Mouse (Mus musculus): Measurements from ENCODE around the gene Lcorl.
A peak's percentile ranks its signal among the peaks of the same experiment; 100 is the strongest.
"Not testable (repeated sequence)": the region's sequence is repeated elsewhere in the genome, so short reads cannot be mapped to it uniquely, and the experiment has no call there.

Gene Lcorl

GRCm38 (mm10) chr5:45709653-45710052 is 147.8 kb downstream of the Lcorl start:
- no peak for DNase-seq (ENCODE audit: low read depth, low spot score)

GRCm38 (mm10) chr5:45706811-45707210 is 150.6 kb downstream of the Lcorl start:
- no peak for DNase-seq (ENCODE audit: low read depth, low spot score)

GRCm38 (mm10) chr5:45691678-45692077 is 165.7 kb downstream of the Lcorl start:
- no peak for DNase-seq (ENCODE audit: low read depth, low spot score)

- DNase-seq (ENCODE audit: low read depth, low spot score) = no peak
These were observed 166.6 kb downstream of the Lcorl start for GRCm38 (mm10) chr5:45690802-45691201.

- DNase-seq (ENCODE audit: low read depth, low spot score) = no peak
These were observed 168.3 kb downstream of the Lcorl start for GRCm38 (mm10) chr5:45689152-45689551.

GRCm38 (mm10) chr5:45686223-45686622 is 171.2 kb downstream of the Lcorl start:
- no peak for DNase-seq (ENCODE audit: low read depth, low spot score)

- DNase-seq (ENCODE audit: low read depth, low spot score) = no peak
These were observed 172.2 kb downstream of the Lcorl start for GRCm38 (mm10) chr5:45685243-45685642.

- no peak for DNase-seq (ENCODE audit: low read depth, low spot score)
These were observed 174.0 kb downstream of the Lcorl start for GRCm38 (mm10) chr5:45683388-45683787.

GRCm38 (mm10) chr5:45679955-45680354 is 177.5 kb downstream of the Lcorl start:
- DNase-seq (ENCODE audit: low read depth, low spot score) = no peak

GRCm38 (mm10) chr5:45677639-45678038 is 179.8 kb downstream of the Lcorl start:
- DNase-seq (ENCODE audit: low read depth, low spot score) = no peak

- no peak for DNase-seq (ENCODE audit: low read depth, low spot score)
These were observed 182.4 kb downstream of the Lcorl start for GRCm38 (mm10) chr5:45675032-45675431.

- DNase-seq (ENCODE audit: low read depth, low spot score) = no peak
These were observed 186.4 kb downstream of the Lcorl start for GRCm38 (mm10) chr5:45670894-45671494.

GRCm38 (mm10) chr5:45670280-45670670 is 187.1 kb downstream of the Lcorl start:
- DNase-seq (ENCODE audit: low read depth, low spot score) = no peak

GRCm38 (mm10) chr5:45669598-45670279 is 187.7 kb downstream of the Lcorl start, which contains the start of gene Ncapg:
Gene Ncapg (plus strand): TSS chr5:45669919.
- peak; percentile 99 for DNase-seq (ENCODE audit: low read depth, low spot score)

- no peak for DNase-seq (ENCODE audit: low read depth, low spot score)
These were observed 188.2 kb downstream of the Lcorl start for GRCm38 (mm10) chr5:45669234-45669597.

GRCm38 (mm10) chr5:45668831-45669230 is 188.6 kb downstream of the Lcorl start:
- peak; percentile 20 for DNase-seq (ENCODE audit: low read depth, low spot score)

GRCm38 (mm10) chr5:45668324-45668723 is 189.1 kb downstream of the Lcorl start:
- peak; percentile 60 for DNase-seq (ENCODE audit: low read depth, low spot score)

- DNase-seq (ENCODE audit: low read depth, low spot score) = not testable (repeated sequence)
These were observed 199.0 kb downstream of the Lcorl start for GRCm38 (mm10) chr5:45658406-45658805.

- DNase-seq (ENCODE audit: low read depth, low spot score) = no peak
These were observed 206.2 kb downstream of the Lcorl start for GRCm38 (mm10) chr5:45651026-45651703.
